Comparison of ENCODE assay signal across 16 mouse cellular contexts in genomic region chr14:28660872-28661588, GRCm38 (mm10).
DNase-seq lines count a peak whose midpoint lies in the region; ATAC-seq and TF ChIP-seq lines count a peak whose summit lies in the region.
"Had no signal": no experiment of that assay in that cellular context is flagged by ENCODE, and none has a peak within 500 bp of the region (broad histone marks: within the 10 kb centered on the region; RNA-seq: fewer than 3 reads in every experiment).

No protein-coding gene starts in this region.

- H3K4me3 ChIP-seq in intestine, embryonic 14.5 days (ENCODE audit: low read depth, low read length): no peak overlapping the region
- H3K4me3 ChIP-seq in intestine, postnatal 0 days (ENCODE audit: low read depth, low read length): no peak overlapping the region
- no peak overlapping the region for H3K4me3 ChIP-seq in liver, embryonic 12.5 days
- H3K4me3 ChIP-seq: erythroblast, embryonic 14.5 days; hindbrain, embryonic 12.5 days; midbrain, embryonic 12.5 days; neural tube, embryonic 13.5 days had no signal

- TF ChIP-seq CTCF in intestine, postnatal 0 days (IDR thresholded peaks at IDR 0.05; ENCODE audit: low read depth): no peak
- TF ChIP-seq CTCF in brain, embryonic 14.5 days (IDR thresholded peaks at IDR 0.05; ENCODE audit: borderline replicate concordance, extremely low read depth, insufficient read depth, insufficient read length): no peak

- no peak overlapping the region for H3K4me2 ChIP-seq in intestine, embryonic 14.5 days (ENCODE audit: low read length)
- no peak overlapping the region for H3K4me2 ChIP-seq in intestine, postnatal 0 days (replicated peaks; ENCODE audit: low read depth)
- H3K4me2 ChIP-seq in liver, embryonic 12.5 days: no peak overlapping the region
- H3K4me2 ChIP-seq: hindbrain, embryonic 12.5 days; midbrain, embryonic 12.5 days; neural tube, embryonic 13.5 days had no signal

- DNase-seq in adrenal gland, adult 8-10 months: peak; percentile 4
- no peak for DNase-seq in adrenal gland, adult 2 months
- DNase-seq in intestine, embryonic 14.5 days (ENCODE audit: low spot score): peak; percentile 31
- DNase-seq in brain, embryonic 14.5 days (ENCODE audit: low read depth): peak; percentile 65
- peak; percentile 71 to 88 for DNase-seq in cerebellum, postnatal 14 days
- DNase-seq in embryo, embryonic 10 days (ENCODE audit: low spot score): no peak
- DNase-seq: gastrocnemius, postnatal 14 days; lung, postnatal 14 days; right cerebral cortex, adult 18-20 months had no signal

- ATAC-seq in intestine, embryonic 14.5 days (replicated peaks; ENCODE audit: low FRiP score, low TSS enrichment, low read depth): no peak
- no peak for ATAC-seq in intestine, postnatal 0 days
- ATAC-seq in liver, embryonic 12.5 days: no peak

- H3K27me3 ChIP-seq in intestine, embryonic 14.5 days (replicated peaks; ENCODE audit: control insufficient read depth, insufficient read depth, low read length): no peaks in the 10 kb centered on the region
- no peaks in the 10 kb centered on the region for H3K27me3 ChIP-seq in intestine, postnatal 0 days (replicated peaks; ENCODE audit: control insufficient read depth, insufficient read depth, low read length)
- no peaks in the 10 kb centered on the region for H3K27me3 ChIP-seq in liver, embryonic 12.5 days (replicated peaks)
- H3K27me3 ChIP-seq: hindbrain, embryonic 12.5 days; midbrain, embryonic 12.5 days; neural tube, embryonic 13.5 days had no signal

- H3K36me3 ChIP-seq in intestine, embryonic 14.5 days (ENCODE audit: control insufficient read depth, insufficient read depth, low read length): no peaks in the 10 kb centered on the region
- H3K36me3 ChIP-seq in intestine, postnatal 0 days (ENCODE audit: control insufficient read depth, insufficient read depth): no peaks in the 10 kb centered on the region
- no peaks in the 10 kb centered on the region for H3K36me3 ChIP-seq in liver, embryonic 12.5 days
- H3K36me3 ChIP-seq: hindbrain, embryonic 12.5 days; midbrain, embryonic 12.5 days; neural tube, embryonic 13.5 days had no signal

- H3K27ac ChIP-seq in intestine, embryonic 14.5 days (ENCODE audit: low read depth): no peak overlapping the region
- H3K27ac ChIP-seq in intestine, postnatal 0 days (ENCODE audit: low read depth, low read length): no peak overlapping the region
- H3K27ac ChIP-seq in liver, embryonic 12.5 days: no peak overlapping the region
- H3K27ac ChIP-seq: hindbrain, embryonic 12.5 days; liver, embryonic 14.5 days; midbrain, embryonic 12.5 days; neural tube, embryonic 13.5 days had no signal

- no peak for TF ChIP-seq POLR2A in brain, embryonic 14.5 days (IDR thresholded peaks at IDR 0.05; ENCODE audit: borderline replicate concordance, extremely low read depth, insufficient read depth, insufficient read length, poor library complexity, severe bottlenecking)

- H3K9ac ChIP-seq in intestine, embryonic 14.5 days (ENCODE audit: low read length): no peak overlapping the region
- H3K9ac ChIP-seq in intestine, postnatal 0 days (ENCODE audit: low read depth, low read length): no peak overlapping the region
- H3K9ac ChIP-seq in liver, embryonic 12.5 days: no peak overlapping the region
- H3K9ac ChIP-seq: hindbrain, embryonic 12.5 days; liver, embryonic 14.5 days; midbrain, embryonic 12.5 days; neural tube, embryonic 13.5 days had no signal

- 80% methylated on average over 5 of the region's 5 CpGs for WGBS in intestine, embryonic 14.5 days
- 86% methylated on average over 5 of the region's 5 CpGs for WGBS in intestine, postnatal 0 days
- 65% methylated on average over 5 of the region's 5 CpGs for WGBS in liver, embryonic 12.5 days (ENCODE audit: insufficient replicate concordance)

- peaks cover 4% of the 10 kb centered on the region for H3K4me1 ChIP-seq in intestine, embryonic 14.5 days (replicated peaks; ENCODE audit: control insufficient read depth, insufficient read depth, low read length)
- H3K4me1 ChIP-seq in intestine, postnatal 0 days (replicated peaks; ENCODE audit: control insufficient read depth, insufficient read depth, low read length): no peaks in the 10 kb centered on the region
- no peaks in the 10 kb centered on the region for H3K4me1 ChIP-seq in liver, embryonic 12.5 days

- H3K9me3 ChIP-seq in intestine, embryonic 14.5 days (ENCODE audit: control insufficient read depth, low read length): no peaks in the 10 kb centered on the region
- H3K9me3 ChIP-seq in intestine, postnatal 0 days (ENCODE audit: control insufficient read depth): no peaks in the 10 kb centered on the region
- no peaks in the 10 kb centered on the region for H3K9me3 ChIP-seq in liver, embryonic 12.5 days (replicated peaks)
- H3K9me3 ChIP-seq: hindbrain, embryonic 12.5 days; midbrain, embryonic 12.5 days; neural tube, embryonic 13.5 days had no signal

Comparison
In these comparisons a context has a peak if more than half of its experiments do, and no peak if none do; other contexts are left out.
1. DNase-seq: peak in adrenal gland, adult 8-10 months (single experiment), intestine, embryonic 14.5 days (single experiment), brain, embryonic 14.5 days (single experiment) and cerebellum, postnatal 14 days (2 of 2); none in adrenal gland, adult 2 months (single experiment) and embryo, embryonic 10 days (single experiment).